Mouse (Mus musculus) small intestine, adult 2 months (tissue): ENCODE data around the gene Phactr3.

Experiments
- CTCF ChIP-seq: fragments of 200-500 bp; IDR thresholded peaks from 2 replicates; pipeline ENCODE4 v1.5.1; 2012; ENCODE audit warnings: low read depth, mild to moderate bottlenecking, control low read depth, inconsistent platforms, low read length, moderate library complexity, mixed read lengths; ENCODE audit not compliant: insufficient replicate concordance, insufficient read length; ENCODE audit errors: extremely low read depth
- POLR2A ChIP-seq: fragments of 200-500 bp; IDR thresholded peaks from 2 replicates; pipeline ENCODE4 v1.6.1; 2012; ENCODE audit warnings: low read depth, mild to moderate bottlenecking, control low read depth, inconsistent platforms, low read length, moderate library complexity

DNA sequence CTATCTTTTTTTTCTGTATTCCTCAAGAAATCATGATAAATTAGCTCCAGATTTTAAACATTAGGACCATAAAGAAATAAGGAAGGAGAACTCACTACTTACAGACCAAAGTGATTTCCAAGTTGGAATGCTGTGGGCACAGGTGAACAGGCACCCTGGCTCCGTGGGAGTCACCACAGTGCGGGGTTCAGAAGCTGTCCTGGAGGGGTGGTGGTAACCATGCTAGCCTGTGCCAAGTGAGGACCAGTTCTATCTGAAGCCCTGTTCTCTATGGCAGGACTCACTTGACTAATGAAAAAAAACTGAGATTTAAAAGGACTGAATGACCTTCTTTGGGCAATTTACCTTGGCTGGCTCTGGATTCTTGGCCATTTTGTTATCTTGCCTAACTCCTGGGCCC lies 10.9 kb downstream of the Phactr3 start:
- TF ChIP-seq CTCF (no peak), POLR2A (no peak)
